Mouse (Mus musculus): ENCODE data around the gene Pabpn1l.
A peak's percentile ranks its signal among the peaks of the same experiment; 100 is the strongest.

The Pabpn1l gene

DNA sequence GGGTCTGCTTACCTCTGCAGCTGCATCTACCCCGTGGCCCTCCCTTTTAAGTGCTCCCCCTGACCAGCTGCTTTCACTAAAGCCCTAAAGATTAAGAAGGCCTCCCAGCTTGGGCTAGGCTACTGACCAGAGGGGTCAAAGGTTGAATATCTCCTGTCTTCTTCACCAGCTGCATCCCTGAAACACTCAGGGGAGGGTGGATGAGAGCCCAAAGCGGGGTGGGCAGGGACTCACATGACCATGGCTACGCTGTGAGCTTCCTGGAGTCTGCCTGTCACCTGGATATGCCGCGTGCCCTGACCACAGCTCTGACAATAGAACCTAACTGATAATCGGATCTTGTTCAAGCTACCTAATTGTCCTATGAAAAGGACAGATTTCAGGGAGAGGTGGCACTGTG, at the start of gene Pabpn1l:
Pabpn1l (minus strand) TSS at position 13 of the 400 bp plus-strand sequence.
- DNase-seq = no peak

- no peak for DNase-seq
Measured at GRCm38 (mm10) chr8:122671894-122672293, 49.4 kb upstream of the Pabpn1l start.

- no peak for DNase-seq
Measured at GRCm38 (mm10) chr8:122670718-122671117, 48.2 kb upstream of the Pabpn1l start.

- no peak for DNase-seq
Measured at GRCm38 (mm10) chr8:122670001-122670400, 47.5 kb upstream of the Pabpn1l start.

- DNase-seq = no peak
Measured at GRCm38 (mm10) chr8:122669370-122669769, 46.8 kb upstream of the Pabpn1l start.

DNA sequence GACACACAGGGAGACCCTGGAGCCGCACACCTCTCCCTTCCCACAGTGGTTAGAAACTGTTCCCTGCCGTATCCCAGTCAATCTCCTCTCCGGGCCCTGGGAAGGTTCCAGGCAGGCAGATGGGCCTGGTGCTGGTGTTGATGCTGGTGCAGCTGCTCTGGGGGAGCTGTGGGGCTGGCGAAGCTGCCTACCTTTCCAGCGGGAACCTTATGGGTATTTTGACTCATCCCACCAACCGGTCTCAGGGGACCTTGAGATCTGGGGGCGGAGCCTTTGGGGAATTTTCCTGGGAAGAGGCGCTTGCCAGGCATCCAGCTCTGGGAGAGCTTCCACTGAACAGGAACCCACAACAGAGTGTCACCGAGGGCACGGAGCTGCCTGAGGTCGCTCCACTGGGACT, 45.3 kb upstream of the Pabpn1l start:
- no peak for DNase-seq

DNA sequence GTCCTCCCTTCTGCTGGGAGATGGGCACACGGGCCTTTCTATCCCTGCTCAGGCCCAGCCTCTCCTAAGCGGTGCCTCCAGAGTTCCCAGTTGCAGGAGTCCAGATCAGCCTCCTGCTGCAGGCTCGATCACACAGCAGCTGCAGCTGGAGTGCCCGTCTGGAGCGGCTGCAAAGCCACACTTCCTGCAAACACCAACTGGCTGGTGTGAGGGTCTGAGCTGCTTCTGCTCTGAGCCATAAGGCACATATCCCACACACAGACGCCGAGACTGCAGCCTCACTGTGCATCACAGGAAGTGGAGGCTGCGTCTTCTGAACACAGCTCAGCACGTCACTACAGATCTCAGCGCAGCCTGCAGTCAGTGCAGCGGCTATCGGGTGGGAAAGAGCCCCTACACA, 44.3 kb upstream of the Pabpn1l start:
- no peak for DNase-seq

DNA sequence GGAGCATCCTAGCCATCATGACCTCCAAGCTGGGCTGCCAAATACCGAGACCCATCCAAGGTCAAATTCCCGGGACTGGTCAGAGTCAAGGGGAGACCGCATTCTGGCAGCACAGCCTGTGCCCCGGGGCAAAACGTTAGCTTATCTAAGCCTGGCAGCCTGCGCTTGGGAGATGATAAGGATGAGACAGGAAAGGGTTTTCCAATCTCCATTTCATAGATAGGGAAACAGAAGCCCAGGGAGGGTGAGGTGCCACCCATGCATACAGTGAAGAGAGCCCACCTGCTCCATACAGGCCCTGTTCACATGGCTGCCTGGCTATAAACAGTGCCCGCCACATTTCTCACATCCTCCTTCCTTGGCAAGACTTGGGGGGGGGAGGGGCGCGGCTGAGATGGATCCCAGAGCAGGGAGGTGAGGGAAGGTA, 43.8 kb upstream of the Pabpn1l start:
- DNase-seq = no peak

DNA sequence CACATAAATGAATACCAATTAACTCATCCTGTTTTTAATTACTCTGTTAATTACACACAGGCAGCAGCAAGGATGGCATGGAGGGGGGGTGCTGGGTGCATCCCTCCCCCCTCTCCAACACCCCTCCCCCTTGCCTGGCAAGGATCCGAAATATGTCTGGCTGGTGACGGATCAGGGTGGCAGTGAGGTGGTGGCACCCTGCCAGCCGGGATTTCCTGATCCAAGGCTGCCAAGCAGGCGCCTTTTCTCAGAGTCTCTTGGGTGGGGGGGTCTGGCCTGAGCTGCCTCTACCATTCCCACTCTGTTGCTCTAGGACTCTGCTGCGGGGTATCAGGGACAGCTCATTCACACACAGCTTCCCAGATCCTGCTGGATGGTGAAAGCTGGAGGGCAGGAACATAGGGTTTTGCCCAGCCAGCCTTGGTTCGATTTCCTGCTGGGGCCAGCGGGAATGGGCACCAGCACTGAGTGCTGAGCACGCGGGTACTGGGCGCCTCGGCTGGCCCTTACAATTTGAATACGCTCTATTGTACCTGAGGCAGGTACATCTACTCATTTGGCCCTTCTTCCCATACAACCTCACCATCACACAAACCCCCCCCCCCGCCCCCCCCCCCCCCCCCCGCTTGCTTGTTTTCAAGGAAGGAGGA, 43.3 kb upstream of the Pabpn1l start:
- no peak for DNase-seq

DNA sequence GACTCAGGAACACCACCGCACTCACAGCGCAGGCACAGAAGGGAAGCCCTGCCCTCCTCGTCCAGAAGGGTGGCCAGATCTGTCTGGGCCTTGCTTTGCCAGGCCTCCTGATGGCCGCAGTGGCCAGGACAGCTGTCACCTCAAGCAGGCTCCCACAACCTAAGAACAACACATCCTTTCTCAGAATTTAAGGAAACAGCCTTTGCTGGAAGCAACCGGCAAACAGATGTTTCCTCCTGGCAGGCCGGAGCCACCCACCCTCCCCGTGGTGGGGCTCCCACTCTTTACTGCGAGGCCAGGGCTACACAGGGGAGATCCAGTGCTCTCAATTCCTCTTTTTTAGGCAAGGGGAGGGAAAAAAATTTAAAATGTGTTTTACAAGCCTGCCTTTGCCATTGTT, 42.7 kb upstream of the Pabpn1l start:
- DNase-seq = peak; percentile 79

- no peak for DNase-seq
Measured at GRCm38 (mm10) chr8:122663670-122664069, 41.1 kb upstream of the Pabpn1l start.

- DNase-seq = no peak
Measured at GRCm38 (mm10) chr8:122663106-122663505, 40.6 kb upstream of the Pabpn1l start.

DNA sequence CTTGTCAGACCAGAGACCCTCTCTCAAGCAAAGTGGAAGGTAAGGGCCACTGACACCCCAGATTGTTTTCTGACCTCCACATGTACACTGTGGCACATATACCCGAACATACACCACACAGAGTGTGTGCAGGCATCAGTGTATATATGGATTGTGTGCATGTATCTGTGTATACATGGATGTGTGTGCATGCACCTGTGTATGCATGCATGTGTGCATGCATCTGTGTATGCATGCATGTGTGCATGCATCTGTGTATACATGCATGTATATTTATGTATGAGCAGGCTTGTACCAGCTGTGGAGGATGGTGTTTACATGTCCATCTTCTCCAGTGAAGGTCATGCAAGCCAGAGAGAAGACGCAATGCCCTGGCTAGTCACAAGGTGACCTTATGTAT, 39.4 kb upstream of the Pabpn1l start:
- DNase-seq = no peak

DNA sequence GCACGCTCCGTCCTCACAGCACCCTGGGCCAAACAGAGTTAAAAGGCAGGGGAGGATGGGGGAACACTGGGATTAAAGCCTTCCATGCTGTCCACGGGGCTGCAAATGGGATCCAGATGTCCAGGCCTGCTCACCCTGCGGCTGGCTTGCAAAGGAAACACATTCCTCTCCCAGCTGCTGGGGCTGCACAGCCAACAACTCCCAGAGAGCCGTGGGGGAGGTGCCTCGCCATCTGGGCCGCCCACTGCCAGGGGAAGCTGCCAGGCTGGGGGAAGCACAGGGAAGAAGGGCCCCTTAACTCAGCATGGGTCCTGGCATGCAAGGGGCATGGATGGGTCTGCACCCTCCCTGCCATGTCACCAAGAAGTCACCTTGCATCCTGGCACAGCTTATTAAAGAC, 38.6 kb upstream of the Pabpn1l start:
- DNase-seq = peak; percentile 73

- no peak for DNase-seq
Measured at GRCm38 (mm10) chr8:122660022-122660421, 37.5 kb upstream of the Pabpn1l start.

DNA sequence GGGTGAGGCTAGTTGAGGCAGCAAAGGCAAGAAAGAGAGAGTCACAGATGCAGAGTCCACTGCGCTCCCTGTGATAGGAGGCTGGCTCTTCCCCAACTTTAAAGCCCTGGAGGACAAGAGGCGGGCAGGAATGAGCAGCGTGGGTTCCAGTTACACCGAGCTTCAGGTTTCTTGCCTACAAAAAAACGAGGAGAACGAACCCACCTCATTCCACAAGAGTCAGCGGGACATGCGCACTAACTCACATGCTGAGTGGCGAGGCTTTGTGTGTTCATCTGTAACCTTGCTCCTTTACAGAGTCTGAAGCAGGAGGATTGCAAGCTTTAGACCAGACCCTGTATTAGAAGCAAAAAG, 36.2 kb upstream of the Pabpn1l start:
- no peak for DNase-seq

- DNase-seq = no peak
Measured at GRCm38 (mm10) chr8:122658149-122658806, 35.7 kb upstream of the Pabpn1l start.

- no peak for DNase-seq
Measured at GRCm38 (mm10) chr8:122656056-122656999, 33.8 kb upstream of the Pabpn1l start.

DNA sequence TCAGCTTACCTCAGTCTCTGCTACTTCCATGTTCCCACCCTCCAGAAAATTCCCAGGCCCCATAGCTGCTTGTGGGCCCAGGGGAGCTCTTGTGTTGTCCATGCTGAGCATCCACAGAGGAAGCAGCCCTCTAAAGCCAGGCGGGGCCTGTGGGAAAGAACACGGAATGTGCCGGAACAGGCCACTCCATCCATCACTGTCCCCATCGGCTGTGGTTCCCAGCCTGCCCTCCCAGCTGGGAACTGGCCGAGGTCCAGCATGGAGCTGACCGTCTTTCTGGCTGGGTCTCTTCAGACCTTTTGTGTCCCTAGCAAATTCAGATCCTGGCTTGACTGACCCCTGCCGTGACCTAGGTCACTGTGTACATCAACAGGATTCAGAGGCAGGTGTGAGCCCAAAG, 32.2 kb upstream of the Pabpn1l start:
- DNase-seq = no peak

GRCm38 (mm10) chr8:122652643-122653042, 30.1 kb upstream of the Pabpn1l start:
- no peak for DNase-seq

DNA sequence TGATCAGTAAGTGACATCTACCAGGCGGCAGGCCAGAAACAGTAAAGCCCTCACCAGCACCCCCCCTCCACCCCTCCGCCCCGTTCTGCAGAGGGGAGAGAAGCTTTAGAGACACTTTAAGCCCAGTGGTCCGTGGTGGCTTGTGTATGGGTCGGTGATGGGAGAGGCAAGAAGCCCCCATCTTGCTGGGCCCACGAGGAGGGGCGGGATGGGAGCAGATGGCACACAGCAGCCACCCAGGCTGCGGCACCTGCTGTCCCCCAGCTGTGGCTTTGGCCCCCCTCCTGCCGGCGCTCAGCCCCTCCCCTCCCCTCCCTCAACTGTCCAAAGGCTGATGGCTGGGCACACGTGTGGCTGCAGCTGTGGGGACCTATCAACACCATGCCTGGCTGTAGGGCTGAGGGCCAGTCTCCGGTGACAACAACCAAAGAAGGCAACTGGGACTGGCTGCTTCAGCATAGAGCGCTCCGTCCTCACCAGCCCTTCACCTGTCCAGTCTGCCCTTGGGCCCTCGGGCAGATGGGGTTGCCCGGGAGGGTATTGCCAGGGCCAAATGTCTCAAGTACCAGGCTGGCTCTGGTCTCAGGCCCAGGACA, 28.9 kb upstream of the Pabpn1l start:
- no peak for DNase-seq

DNA sequence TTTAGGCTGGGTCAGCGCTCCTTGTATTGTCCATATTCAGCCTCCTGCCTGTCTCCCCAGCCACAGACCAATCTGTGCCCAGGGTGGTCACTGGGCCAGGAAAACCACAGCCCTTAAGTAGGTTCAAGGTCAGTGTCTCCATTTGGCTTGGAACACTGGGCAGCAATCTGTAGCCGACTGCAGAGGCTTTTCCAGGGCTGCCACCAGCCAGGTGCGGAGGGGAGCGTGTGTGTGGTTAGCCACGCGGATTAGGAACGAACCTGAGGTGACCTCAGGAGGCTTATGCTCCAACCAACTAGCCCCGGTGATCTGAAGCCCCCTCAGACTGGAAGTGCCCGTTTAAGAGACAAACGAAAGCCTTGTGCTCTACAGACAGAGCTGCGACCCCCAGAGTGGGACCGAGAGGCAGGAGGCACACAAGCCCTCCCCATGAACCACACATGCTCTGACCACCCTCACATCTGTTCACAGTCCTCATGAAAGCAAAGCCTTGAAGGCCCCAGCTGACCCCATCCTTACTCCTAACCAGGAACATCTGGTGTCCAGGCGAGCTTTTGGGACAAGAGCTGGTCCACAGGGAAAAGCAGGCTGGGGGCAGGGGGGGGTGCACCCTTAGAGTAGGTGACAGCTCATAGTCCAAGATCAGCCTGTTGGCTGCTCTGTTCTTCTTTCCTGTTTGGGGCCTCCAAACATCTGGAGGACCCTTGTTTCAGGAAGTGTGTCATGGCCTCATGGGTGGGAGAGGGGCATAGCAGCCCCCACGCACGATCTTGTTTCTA, 25.8 kb upstream of the Pabpn1l start:
- DNase-seq = no peak

GRCm38 (mm10) chr8:122646337-122646736, 23.8 kb upstream of the Pabpn1l start:
- DNase-seq = no peak
